Mouse (Mus musculus) heart, embryonic 16.5 days (tissue): ENCODE data around the gene Ehbp1. TPM values are rescaled to one million over a fixed set of nuclear protein-coding genes. Genes with fewer than 3 reads are reported as not detected.
A peak's percentile ranks its signal among the peaks of the same experiment; 100 is the strongest.

Source experiments
- ATAC-seq: fragments of 200-750 bp; cut with Nextera tagmentation; replicated peaks from 2 replicates; pipeline ENCODE4 v1.8.0; 2017; ENCODE audit warnings: moderate number of reproducible peaks; ENCODE audit not compliant: insufficient read depth, low FRiP score; ENCODE audit errors: extremely low read depth
- H3K27ac ChIP-seq: fragments of 300-500 bp; sonication (generic); 2 replicates; pipeline ENCODE4 v1.5.1; 2014; ENCODE audit warnings: mild to moderate bottlenecking, low read length, control low read depth, moderate library complexity
- H3K27me3 ChIP-seq: fragments of 300-500 bp; sonication (generic); 2 replicates; pipeline ENCODE4 v1.6.1; 2014; ENCODE audit warnings: low read length, mixed read lengths; ENCODE audit not compliant: control insufficient read depth, insufficient read depth
- H3K36me3 ChIP-seq: fragments of 300-500 bp; sonication (generic); 2 replicates; pipeline ENCODE4 v1.6.1; 2014; ENCODE audit not compliant: control insufficient read depth, insufficient read depth
- H3K4me1 ChIP-seq: fragments of 300-500 bp; sonication (generic); 2 replicates; pipeline ENCODE4 v1.6.1; 2014; ENCODE audit warnings: low read length, mixed read lengths; ENCODE audit not compliant: control insufficient read depth, insufficient read depth
- H3K4me2 ChIP-seq: fragments of 300-500 bp; sonication (generic); 2 replicates; pipeline ENCODE4 v1.6.1; 2014; ENCODE audit warnings: low read depth, mild to moderate bottlenecking, control low read depth, low read length
- H3K4me3 ChIP-seq: fragments of 300-500 bp; sonication (generic); 2 replicates; pipeline ENCODE4 v1.5.1; 2014; ENCODE audit warnings: mild to moderate bottlenecking, control low read depth, low read length
- H3K9ac ChIP-seq: fragments of 300-500 bp; sonication (generic); 2 replicates; pipeline ENCODE4 v1.6.1; 2014; ENCODE audit warnings: low read length, control low read depth
- H3K9me3 ChIP-seq: fragments of 300-500 bp; sonication (generic); replicated peaks from 2 replicates; pipeline ENCODE4 v1.6.1; 2016; ENCODE audit warnings: low read length; ENCODE audit not compliant: control insufficient read depth
- WGBS: fragments of 180-500 bp; shearing (Covaris S2); extraction: QIAGEN DNeasy Blood & Tissue Kit; methylation state at CpG from one replicate; pipeline ENCODE4 v1.1.7; 2014; 5-methylcytosine and 5-hydroxymethylcytosine counted together
- polyA plus RNA-seq: library from polyadenylated mRNA; unstranded; fragments of >200 nt; fragmentation: Nextera tagmentation; extraction: Ambion mirVana; gene quantifications from 2 replicates; pipeline ENCODE4 v1.2.1, GENCODE M21; 2015

The Ehbp1 gene
- polyA plus RNA-seq, 1 experiment from 2014 or later, result 55.8 TPM

GRCm38 (mm10) chr11:22353962-22354621, 12.0 kb upstream of the Ehbp1 start:
- no peaks in the 10 kb centered on the region for H3K9me3 ChIP-seq
- no peaks in the 10 kb centered on the region for H3K36me3 ChIP-seq
- no peak for ATAC-seq
- no peak overlapping the region for H3K27ac ChIP-seq
- no peaks in the 10 kb centered on the region for H3K27me3 ChIP-seq
- 76% methylated on average over 6 of the region's 6 CpGs for WGBS
- no peak overlapping the region for H3K4me3 ChIP-seq
- H3K9ac ChIP-seq, result no peak overlapping the region
- H3K4me2 ChIP-seq, result no peak overlapping the region
- H3K4me1 ChIP-seq, result no peaks in the 10 kb centered on the region

- WGBS, result 65% methylated on average over 2 of the region's 2 CpGs
- no peak overlapping the region for H3K9ac ChIP-seq
- H3K4me1 ChIP-seq, result peaks cover 5% of the 10 kb centered on the region; the same call in 1 of the 2 replicates
- no peak overlapping the region for H3K4me2 ChIP-seq
- ATAC-seq, result no peak
- H3K27me3 ChIP-seq, result no peaks in the 10 kb centered on the region
- H3K4me3 ChIP-seq, result no peak overlapping the region
- H3K36me3 ChIP-seq, result no peaks in the 10 kb centered on the region
- no peaks in the 10 kb centered on the region for H3K9me3 ChIP-seq
- no peak overlapping the region for H3K27ac ChIP-seq
Measured at GRCm38 (mm10) chr11:22349945-22350344, 7.9 kb upstream of the Ehbp1 start.

GRCm38 (mm10) chr11:22348536-22348910, 6.4 kb upstream of the Ehbp1 start:
- Histone ChIP-seq H3K9ac (no peak overlapping the region), H3K4me2 (no peak overlapping the region), H3K4me3 (no peak overlapping the region), H3K27me3 (no peaks in the 10 kb centered on the region), H3K36me3 (no peaks in the 10 kb centered on the region), H3K4me1 (peaks cover 5% of the 10 kb centered on the region; the same call in 1 of the 2 replicates), H3K9me3 (no peaks in the 10 kb centered on the region), H3K27ac (no peak overlapping the region)
- no peak for ATAC-seq
- WGBS, result 68% methylated on average over 1 of the region's 1 CpGs

- Histone ChIP-seq H3K27me3 (no peaks in the 10 kb centered on the region), H3K4me1 (peaks cover 5% of the 10 kb centered on the region; the same call in 1 of the 2 replicates), H3K4me2 (no peak overlapping the region), H3K36me3 (no peaks in the 10 kb centered on the region), H3K27ac (0 out of 2 replicates have a peak overlapping the region, but pooled peaks have one; percentile 27), H3K9me3 (no peaks in the 10 kb centered on the region), H3K4me3 (no peak overlapping the region), H3K9ac (no peak overlapping the region)
- 52% methylated on average over 13 of the region's 13 CpGs for WGBS
- no peak for ATAC-seq
Measured at GRCm38 (mm10) chr11:22347651-22348535, 5.8 kb upstream of the Ehbp1 start.

GRCm38 (mm10) chr11:22327302-22327910, 14.7 kb downstream of the Ehbp1 start:
- Histone ChIP-seq H3K9ac (no peak overlapping the region), H3K27me3 (no peaks in the 10 kb centered on the region), H3K27ac (no peak overlapping the region), H3K4me1 (no peaks in the 10 kb centered on the region), H3K9me3 (no peaks in the 10 kb centered on the region), H3K4me2 (no peak overlapping the region), H3K4me3 (no peak overlapping the region), H3K36me3 (no peaks in the 10 kb centered on the region)
- WGBS, result 72% methylated on average over 2 of the region's 2 CpGs
- ATAC-seq, result no peak

GRCm38 (mm10) chr11:22317824-22318411, 24.2 kb downstream of the Ehbp1 start:
- no peak overlapping the region for H3K4me3 ChIP-seq
- H3K9me3 ChIP-seq, result no peaks in the 10 kb centered on the region
- WGBS, result 88% methylated on average over 6 of the region's 6 CpGs
- H3K9ac ChIP-seq, result no peak overlapping the region
- no peak overlapping the region for H3K27ac ChIP-seq
- no peaks in the 10 kb centered on the region for H3K4me1 ChIP-seq
- no peak for ATAC-seq
- no peak overlapping the region for H3K4me2 ChIP-seq
- H3K36me3 ChIP-seq, result no peaks in the 10 kb centered on the region
- no peaks in the 10 kb centered on the region for H3K27me3 ChIP-seq

GRCm38 (mm10) chr11:22315801-22316200, 26.3 kb downstream of the Ehbp1 start:
- no peak for ATAC-seq
- Histone ChIP-seq H3K9ac (no peak overlapping the region), H3K4me2 (no peak overlapping the region), H3K4me1 (no peaks in the 10 kb centered on the region), H3K27me3 (no peaks in the 10 kb centered on the region), H3K4me3 (no peak overlapping the region), H3K27ac (no peak overlapping the region), H3K36me3 (no peaks in the 10 kb centered on the region), H3K9me3 (no peaks in the 10 kb centered on the region)
- 85% methylated on average over 1 of the region's 1 CpGs for WGBS

GRCm38 (mm10) chr11:22301164-22301563, 40.9 kb downstream of the Ehbp1 start:
- 55% methylated on average over 6 of the region's 6 CpGs for WGBS
- Histone ChIP-seq H3K36me3 (no peaks in the 10 kb centered on the region), H3K4me1 (no peaks in the 10 kb centered on the region), H3K9ac (no peak overlapping the region), H3K4me3 (no peak overlapping the region), H3K27me3 (no peaks in the 10 kb centered on the region), H3K9me3 (no peaks in the 10 kb centered on the region), H3K27ac (no peak overlapping the region), H3K4me2 (no peak overlapping the region)
- ATAC-seq, result no peak
